Mouse (Mus musculus): ENCODE data around the gene Coq8a. TPM values are rescaled to one million over a fixed set of nuclear protein-coding genes. Genes with fewer than 3 reads are reported as not detected.

Gene Coq8a
- total and polyA plus RNA-seq, 3 experiments, result 1.5 to 2.1 TPM; not detected in 1

- H3K79me2 ChIP-seq (ENCODE audit: control insufficient read depth, insufficient read depth, low read length, poor library complexity), result no peaks in the 10 kb centered on the region
- H3K9ac ChIP-seq (ENCODE audit: control insufficient read depth, low read depth, low read length, poor library complexity, severe bottlenecking), result no peak overlapping the region
- H3K27me3 ChIP-seq (ENCODE audit: control insufficient read depth in 1 of 2, insufficient read depth in 2 of 2, low read length in 2 of 2), result no peaks in the 10 kb centered on the region
- H3K4me1 ChIP-seq (ENCODE audit: control insufficient read depth in 1 of 2, insufficient read depth in 2 of 2, low read length in 2 of 2), result no peaks in the 10 kb centered on the region
- no peaks in the 10 kb centered on the region for H3K9me3 ChIP-seq (replicated peaks; ENCODE audit: insufficient read depth, low read length)
- no peak for TF ChIP-seq ZMIZ1 (IDR thresholded peaks at IDR 0.05; ENCODE audit: low read depth, low read length)
- TF ChIP-seq GABPA (IDR thresholded peaks at IDR 0.05; ENCODE audit: low read depth, low read length), result no peak
- no peak for TF ChIP-seq GATA1 (IDR thresholded peaks at IDR 0.05; ENCODE audit: low read depth, low read length)
- TF ChIP-seq UBTF (IDR thresholded peaks at IDR 0.05; ENCODE audit: borderline replicate concordance, insufficient read depth, low read depth, low read length), result no peak
- TF ChIP-seq NRF1 (IDR thresholded peaks at IDR 0.05; ENCODE audit: insufficient read depth, low read depth, low read length, poor library complexity, severe bottlenecking), result no peak
- no peak for TF ChIP-seq ZKSCAN1 (IDR thresholded peaks at IDR 0.05; ENCODE audit: low read depth, low read length)
- no peak for TF ChIP-seq ZNF384 (IDR thresholded peaks at IDR 0.05; ENCODE audit: low read depth, low read length)
- no peak for TF ChIP-seq EP300 (IDR thresholded peaks at IDR 0.05; ENCODE audit: low read depth in 1 of 2, low read length in 2 of 2)
- H3K36me3 ChIP-seq (ENCODE audit: control insufficient read depth in 1 of 2, insufficient read depth in 2 of 2, low read length in 2 of 2), result no peaks in the 10 kb centered on the region
- H3K27ac ChIP-seq (ENCODE audit: control insufficient read depth, low read depth, low read length), result no peak overlapping the region
- DNase-seq (ENCODE audit: low read depth, low spot score), result no peak
- no peak overlapping the region for H3K4me3 ChIP-seq (ENCODE audit: control insufficient read depth in 1 of 2, insufficient read depth in 1 of 2, low read depth in 2 of 2, low read length in 2 of 2)
Measured at GRCm38 (mm10) chr1:180161566-180162355, 37.6 kb downstream of the Coq8a start.

DNA sequence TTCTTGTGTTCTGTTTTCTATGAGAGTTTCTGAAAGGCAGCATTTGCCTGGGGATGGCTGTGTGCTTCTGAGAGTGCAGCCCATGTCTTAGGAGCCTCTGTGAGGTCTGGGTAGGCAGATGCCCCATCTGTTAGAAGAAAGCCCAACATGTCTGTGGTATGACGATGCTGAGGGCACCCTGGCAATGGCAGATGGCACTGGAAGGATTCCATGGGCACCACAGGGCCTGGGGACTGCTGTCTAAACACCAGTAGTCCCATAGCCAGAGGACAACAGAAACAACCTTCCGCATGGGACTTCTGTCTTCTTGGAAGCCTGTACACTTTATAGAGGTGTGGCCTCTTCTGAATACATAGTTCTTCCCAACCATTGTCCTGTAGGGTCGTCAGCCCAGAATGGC lies 38.2 kb downstream of the Coq8a start:
- H3K27me3 ChIP-seq (ENCODE audit: control insufficient read depth in 1 of 2, insufficient read depth in 2 of 2, low read length in 2 of 2), result no peaks in the 10 kb centered on the region
- H3K79me2 ChIP-seq (ENCODE audit: control insufficient read depth, insufficient read depth, low read length, poor library complexity), result no peaks in the 10 kb centered on the region
- H3K27ac ChIP-seq (ENCODE audit: control insufficient read depth, low read depth, low read length), result no peak overlapping the region
- H3K36me3 ChIP-seq (ENCODE audit: control insufficient read depth in 1 of 2, insufficient read depth in 2 of 2, low read length in 2 of 2), result no peaks in the 10 kb centered on the region
- no peaks in the 10 kb centered on the region for H3K9me3 ChIP-seq (replicated peaks; ENCODE audit: insufficient read depth, low read length)
- H3K9ac ChIP-seq (ENCODE audit: control insufficient read depth, low read depth, low read length, poor library complexity, severe bottlenecking), result no peak overlapping the region
- DNase-seq (ENCODE audit: low read depth, low spot score), result no peak
- TF ChIP-seq RAD21 (IDR thresholded peaks at IDR 0.05; ENCODE audit: low read depth, low read length), result no peak
- TF ChIP-seq CHD1 (IDR thresholded peaks at IDR 0.05; ENCODE audit: low read depth, low read length), result no peak
- TF ChIP-seq POLR2A (IDR thresholded peaks at IDR 0.05; ENCODE audit: control insufficient read depth in 1 of 2, insufficient read depth in 1 of 2, low read depth in 1 of 2, low read length in 2 of 2, poor library complexity in 1 of 2), result no peak
- TF ChIP-seq BHLHE40 (IDR thresholded peaks at IDR 0.05; ENCODE audit: borderline replicate concordance, low read depth, low read length), result no peak
- no peaks in the 10 kb centered on the region for H3K4me1 ChIP-seq (ENCODE audit: control insufficient read depth in 1 of 2, insufficient read depth in 2 of 2, low read length in 2 of 2)
- H3K4me3 ChIP-seq (ENCODE audit: control insufficient read depth in 1 of 2, insufficient read depth in 1 of 2, low read depth in 2 of 2, low read length in 2 of 2), result no peak overlapping the region

GRCm38 (mm10) chr1:180160545-180160944 lies 38.9 kb downstream of the Coq8a start:
- no peaks in the 10 kb centered on the region for H3K4me1 ChIP-seq (ENCODE audit: control insufficient read depth in 1 of 2, insufficient read depth in 2 of 2, low read length in 2 of 2)
- no peaks in the 10 kb centered on the region for H3K27me3 ChIP-seq (ENCODE audit: control insufficient read depth in 1 of 2, insufficient read depth in 2 of 2, low read length in 2 of 2)
- no peaks in the 10 kb centered on the region for H3K79me2 ChIP-seq (ENCODE audit: control insufficient read depth, insufficient read depth, low read length, poor library complexity)
- no peak for DNase-seq (ENCODE audit: low read depth, low spot score)
- H3K9ac ChIP-seq (ENCODE audit: control insufficient read depth, low read depth, low read length, poor library complexity, severe bottlenecking), result no peak overlapping the region
- no peaks in the 10 kb centered on the region for H3K9me3 ChIP-seq (replicated peaks; ENCODE audit: insufficient read depth, low read length)
- no peak overlapping the region for H3K4me3 ChIP-seq (ENCODE audit: control insufficient read depth in 1 of 2, insufficient read depth in 1 of 2, low read depth in 2 of 2, low read length in 2 of 2)
- H3K36me3 ChIP-seq (ENCODE audit: control insufficient read depth in 1 of 2, insufficient read depth in 2 of 2, low read length in 2 of 2), result no peaks in the 10 kb centered on the region
- TF ChIP-seq MAX (IDR thresholded peaks at IDR 0.05; ENCODE audit: low read length), result no peak
- TF ChIP-seq POLR2AphosphoS5 (IDR thresholded peaks at IDR 0.05; ENCODE audit: borderline replicate concordance, low read depth, low read length), result no peak
- TF ChIP-seq CHD1 (IDR thresholded peaks at IDR 0.05; ENCODE audit: low read depth, low read length), result no peak
- TF ChIP-seq CTCF (IDR thresholded peaks at IDR 0.05 in 2 of 3, conservative IDR thresholded peaks at IDR 0.05 in 1 of 3; ENCODE audit: control insufficient read depth in 1 of 3, insufficient read depth in 1 of 3, low read depth in 2 of 3, low read length in 3 of 3, poor library complexity in 1 of 3, severe bottlenecking in 1 of 3), result no peak
- TF ChIP-seq GABPA (IDR thresholded peaks at IDR 0.05; ENCODE audit: low read depth, low read length), result no peak
- no peak for TF ChIP-seq ZKSCAN1 (IDR thresholded peaks at IDR 0.05; ENCODE audit: low read depth, low read length)
- TF ChIP-seq BHLHE40 (IDR thresholded peaks at IDR 0.05; ENCODE audit: borderline replicate concordance, low read depth, low read length), result no peak
- no peak for TF ChIP-seq MAZ (IDR thresholded peaks at IDR 0.05; ENCODE audit: low read depth, low read length)
- no peak for TF ChIP-seq TCF12 (IDR thresholded peaks at IDR 0.05; ENCODE audit: low read depth, low read length)
- TF ChIP-seq UBTF (IDR thresholded peaks at IDR 0.05; ENCODE audit: borderline replicate concordance, insufficient read depth, low read depth, low read length), result no peak
- no peak for TF ChIP-seq HCFC1 (IDR thresholded peaks at IDR 0.05; ENCODE audit: low read depth, low read length)
- TF ChIP-seq MXI1 (IDR thresholded peaks at IDR 0.05; ENCODE audit: low read depth, low read length), result no peak
- no peak for TF ChIP-seq NRF1 (IDR thresholded peaks at IDR 0.05; ENCODE audit: insufficient read depth, low read depth, low read length, poor library complexity, severe bottlenecking)
- TF ChIP-seq MYB (IDR thresholded peaks at IDR 0.05; ENCODE audit: low read depth, low read length), result no peak
- no peak for TF ChIP-seq ZMIZ1 (IDR thresholded peaks at IDR 0.05; ENCODE audit: low read depth, low read length)
- TF ChIP-seq RCOR1 (IDR thresholded peaks at IDR 0.05; ENCODE audit: low read depth, low read length), result no peak
- no peak overlapping the region for H3K27ac ChIP-seq (ENCODE audit: control insufficient read depth, low read depth, low read length)
